Mouse (Mus musculus): ENCODE results near the gene Disp1. TPM values are rescaled to one million over a fixed set of nuclear protein-coding genes. Genes with fewer than 3 reads are reported as not detected.

Gene Disp1
- total and polyA plus RNA-seq, 2 experiments from 2014 or later: 6.3 to 7.2 TPM

DNA sequence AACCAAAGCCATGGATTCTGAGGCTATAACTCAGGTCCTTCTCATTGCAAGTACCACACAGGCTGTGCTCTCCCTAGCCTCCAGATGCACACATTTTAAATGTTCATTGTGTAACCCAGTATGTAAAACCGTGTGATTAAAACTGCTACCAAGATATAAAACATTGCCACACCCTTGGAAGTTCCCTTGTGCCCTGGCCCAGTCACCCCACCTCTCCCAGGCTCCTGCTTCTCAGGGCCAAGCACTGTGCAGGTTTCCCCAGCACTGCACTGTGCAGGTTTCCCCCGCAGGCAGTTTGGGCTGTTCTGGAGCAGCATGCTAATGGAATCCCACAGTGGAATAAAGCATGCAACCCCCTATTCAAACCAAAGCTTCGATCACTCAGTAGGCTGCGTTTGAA, 29.3 kb upstream of the Disp1 start:
- Histone ChIP-seq H3K27ac (ENCODE audit: low read depth, low read length) (no peak overlapping the region), H3K4me3 (ENCODE audit: low read depth, low read length) (no peak overlapping the region), H3K9me3 (ENCODE audit: low read length) (no peaks in the 10 kb centered on the region), H3K27me3 (ENCODE audit: insufficient read depth, low read length) (no peaks in the 10 kb centered on the region), H3K4me1 (ENCODE audit: insufficient read depth) (no peaks in the 10 kb centered on the region), H3K9ac (no peak overlapping the region), H3K36me3 (ENCODE audit: insufficient read depth) (no peaks in the 10 kb centered on the region), H3K4me2 (ENCODE audit: low read depth) (no peak overlapping the region)
- 69% methylated on average over 4 of the region's 4 CpGs for WGBS
- DNase-seq: no peak
- TF ChIP-seq CTCF (IDR thresholded peaks at IDR 0.05; ENCODE audit: low read depth): no peak
- no peak for ATAC-seq

DNA sequence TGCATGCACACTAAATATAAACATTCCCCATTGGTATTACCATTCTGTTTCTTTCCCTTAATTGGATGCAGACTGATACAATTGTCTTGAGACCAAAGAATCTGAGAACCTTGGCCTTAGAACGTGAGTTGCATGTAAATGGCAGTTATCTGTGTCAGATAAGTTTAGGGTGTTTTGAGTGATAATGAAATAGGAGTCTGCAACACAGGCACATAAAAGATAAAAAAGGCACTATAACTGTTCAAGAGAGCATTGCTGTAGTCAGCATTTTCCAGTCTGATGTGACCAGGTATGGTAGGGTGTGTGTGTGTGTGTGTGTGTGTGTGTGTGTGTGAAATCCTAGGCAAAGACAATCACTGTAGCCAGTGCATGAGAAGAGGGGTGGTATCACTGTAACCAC, 26.8 kb upstream of the Disp1 start:
- H3K9ac ChIP-seq: no peak overlapping the region
- no peak overlapping the region for H3K4me3 ChIP-seq (ENCODE audit: low read depth, low read length)
- no peaks in the 10 kb centered on the region for H3K36me3 ChIP-seq (ENCODE audit: insufficient read depth)
- no peak overlapping the region for H3K27ac ChIP-seq (ENCODE audit: low read depth, low read length)
- H3K27me3 ChIP-seq (ENCODE audit: insufficient read depth, low read length): no peaks in the 10 kb centered on the region
- WGBS: 54% methylated on average over 1 of the region's 1 CpGs
- ATAC-seq: no peak
- TF ChIP-seq CTCF (IDR thresholded peaks at IDR 0.05; ENCODE audit: low read depth): no peak
- H3K4me2 ChIP-seq (ENCODE audit: low read depth): no peak overlapping the region
- H3K9me3 ChIP-seq (ENCODE audit: low read length): no peaks in the 10 kb centered on the region
- no peak for DNase-seq
- no peaks in the 10 kb centered on the region for H3K4me1 ChIP-seq (ENCODE audit: insufficient read depth)

DNA sequence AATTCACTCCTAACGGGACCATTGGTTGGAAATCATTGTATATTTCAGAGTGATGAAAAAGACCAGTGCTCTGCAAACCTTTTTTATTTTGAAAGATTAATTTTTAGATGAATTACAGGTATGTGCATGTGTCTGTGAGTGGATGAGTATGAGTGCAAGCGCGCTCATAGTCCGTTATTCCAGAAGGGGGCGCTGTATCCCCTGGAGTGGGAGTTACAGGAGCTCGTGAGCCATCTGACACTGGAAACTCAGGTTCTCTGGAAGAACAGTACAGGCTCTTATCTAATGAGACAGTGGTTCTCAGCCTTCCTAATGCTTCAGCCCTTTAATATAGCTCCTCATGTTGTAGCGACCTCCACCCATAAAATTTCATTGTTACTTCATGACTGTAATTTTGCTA, 22.0 kb upstream of the Disp1 start:
- no peaks in the 10 kb centered on the region for H3K36me3 ChIP-seq (ENCODE audit: insufficient read depth)
- TF ChIP-seq CTCF (IDR thresholded peaks at IDR 0.05; ENCODE audit: low read depth): no peak
- no peak overlapping the region for H3K9ac ChIP-seq
- 72% methylated on average over 7 of the region's 7 CpGs for WGBS
- H3K4me1 ChIP-seq (ENCODE audit: insufficient read depth): no peaks in the 10 kb centered on the region
- H3K4me3 ChIP-seq (ENCODE audit: low read depth, low read length): no peak overlapping the region
- no peak for DNase-seq
- H3K27me3 ChIP-seq (ENCODE audit: insufficient read depth, low read length): no peaks in the 10 kb centered on the region
- ATAC-seq: no peak
- H3K9me3 ChIP-seq (ENCODE audit: low read length): no peaks in the 10 kb centered on the region
- H3K27ac ChIP-seq (ENCODE audit: low read depth, low read length): no peak overlapping the region
- no peak overlapping the region for H3K4me2 ChIP-seq (ENCODE audit: low read depth)

DNA sequence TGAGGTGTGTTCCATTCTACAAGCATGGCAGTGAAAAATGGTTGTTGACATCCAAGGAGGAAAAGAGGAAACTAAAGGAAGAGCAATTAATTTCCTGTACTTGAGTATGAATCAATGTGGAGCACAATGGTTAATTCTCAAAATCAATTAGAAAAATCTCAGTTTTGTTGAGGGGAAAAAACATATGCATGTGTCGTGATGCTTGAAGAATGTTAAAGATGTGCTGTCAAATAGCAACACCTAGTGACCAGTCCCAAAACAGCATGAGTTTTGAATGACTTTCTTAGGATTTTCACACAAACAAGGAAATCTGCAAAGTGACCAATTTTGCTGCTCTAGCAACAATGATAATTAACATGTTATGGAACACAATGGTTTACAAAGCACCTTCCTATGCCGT, 16.6 kb upstream of the Disp1 start:
- 23% methylated on average over 2 of the region's 2 CpGs for WGBS

GRCm38 (mm10) chr1:183236460-183236859, 15.1 kb upstream of the Disp1 start:
- H3K4me3 ChIP-seq (ENCODE audit: low read depth, low read length): no peak overlapping the region

More for the DNA sequence above, 16.6 kb upstream of the Disp1 start:
- Histone ChIP-seq H3K36me3 (ENCODE audit: insufficient read depth) (no peaks in the 10 kb centered on the region), H3K9ac (no peak overlapping the region), H3K27ac (ENCODE audit: low read depth, low read length) (no peak overlapping the region), H3K27me3 (ENCODE audit: insufficient read depth, low read length) (peaks cover 4% of the 10 kb centered on the region; the same call in 1 of the 2 replicates), H3K4me1 (ENCODE audit: insufficient read depth) (no peaks in the 10 kb centered on the region), H3K9me3 (ENCODE audit: low read length) (no peaks in the 10 kb centered on the region), H3K4me3 (ENCODE audit: low read depth, low read length) (no peak overlapping the region), H3K4me2 (ENCODE audit: low read depth) (no peak overlapping the region)
- TF ChIP-seq CTCF (IDR thresholded peaks at IDR 0.05; ENCODE audit: low read depth): peak; percentile 85
- ATAC-seq: no peak
- peak; percentile 78 for DNase-seq

DNA sequence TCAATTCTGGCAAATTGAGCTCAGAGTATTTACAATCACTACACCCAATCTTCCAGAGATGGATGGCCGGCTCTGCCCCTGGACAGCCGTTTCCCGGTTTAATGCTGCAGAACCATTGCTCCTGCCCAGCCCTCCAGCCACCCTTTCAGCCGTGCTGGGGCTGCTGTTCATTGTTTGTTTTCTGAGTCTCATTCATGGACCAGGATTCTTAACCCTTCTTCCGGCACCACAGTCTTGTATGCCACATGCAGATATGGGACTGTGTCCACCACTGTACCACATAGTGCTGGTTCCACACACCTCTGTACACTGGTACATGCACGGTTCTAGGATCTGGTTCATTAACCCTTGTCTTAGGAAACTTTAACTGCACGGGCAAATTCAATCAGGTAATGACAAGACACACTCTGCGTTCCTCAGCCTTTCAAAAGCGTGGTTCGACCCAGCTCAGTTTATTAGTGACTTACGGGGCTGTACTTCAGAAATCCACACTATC, 12.4 kb upstream of the Disp1 start:
- no peak for ATAC-seq
- no peak overlapping the region for H3K4me2 ChIP-seq (ENCODE audit: low read depth)

More at GRCm38 (mm10) chr1:183236460-183236859, 15.1 kb upstream of the Disp1 start:
- H3K4me1 ChIP-seq (ENCODE audit: insufficient read depth): no peaks in the 10 kb centered on the region
- no peak for TF ChIP-seq CTCF (IDR thresholded peaks at IDR 0.05; ENCODE audit: low read depth)
- no peak overlapping the region for H3K9ac ChIP-seq
- 84% methylated on average over 5 of the region's 5 CpGs for WGBS
- no peak overlapping the region for H3K4me2 ChIP-seq (ENCODE audit: low read depth)
- no peaks in the 10 kb centered on the region for H3K9me3 ChIP-seq (ENCODE audit: low read length)
- no peak for DNase-seq
- H3K27me3 ChIP-seq (ENCODE audit: insufficient read depth, low read length): peaks cover 4% of the 10 kb centered on the region; the same call in 1 of the 2 replicates
- H3K36me3 ChIP-seq (ENCODE audit: insufficient read depth): no peaks in the 10 kb centered on the region
- ATAC-seq: no peak
- no peak overlapping the region for H3K27ac ChIP-seq (ENCODE audit: low read depth, low read length)

GRCm38 (mm10) chr1:183232985-183233678, 11.8 kb upstream of the Disp1 start:
- Histone ChIP-seq H3K27me3 (ENCODE audit: insufficient read depth, low read length) (peaks cover 4% of the 10 kb centered on the region; the same call in 1 of the 2 replicates), H3K9me3 (ENCODE audit: low read length) (no peaks in the 10 kb centered on the region), H3K27ac (ENCODE audit: low read depth, low read length) (no peak overlapping the region), H3K4me1 (ENCODE audit: insufficient read depth) (no peaks in the 10 kb centered on the region), H3K4me2 (ENCODE audit: low read depth) (no peak overlapping the region), H3K4me3 (ENCODE audit: low read depth, low read length) (no peak overlapping the region), H3K9ac (no peak overlapping the region), H3K36me3 (ENCODE audit: insufficient read depth) (no peaks in the 10 kb centered on the region)
- 75% methylated on average over 7 of the region's 7 CpGs for WGBS
- ATAC-seq: no peak
- TF ChIP-seq CTCF (IDR thresholded peaks at IDR 0.05; ENCODE audit: low read depth): no peak
- DNase-seq: no peak

More for the DNA sequence above, 12.4 kb upstream of the Disp1 start:
- Histone ChIP-seq H3K9ac (no peak overlapping the region), H3K27ac (ENCODE audit: low read depth, low read length) (no peak overlapping the region), H3K4me3 (ENCODE audit: low read depth, low read length) (no peak overlapping the region), H3K27me3 (ENCODE audit: insufficient read depth, low read length) (peaks cover 4% of the 10 kb centered on the region; the same call in 1 of the 2 replicates), H3K36me3 (ENCODE audit: insufficient read depth) (no peaks in the 10 kb centered on the region), H3K9me3 (ENCODE audit: low read length) (no peaks in the 10 kb centered on the region), H3K4me1 (ENCODE audit: insufficient read depth) (no peaks in the 10 kb centered on the region)
- no peak for DNase-seq
- TF ChIP-seq CTCF (IDR thresholded peaks at IDR 0.05; ENCODE audit: low read depth): no peak
- 79% methylated on average over 11 of the region's 11 CpGs for WGBS
